Mouse (Mus musculus): ENCODE data around the gene Fubp1. TPM values are rescaled to one million over a fixed set of nuclear protein-coding genes. Genes with fewer than 3 reads are reported as not detected.

Fubp1 gene
- polyA plus RNA-seq, 1 experiment: 49.4 TPM

DNA sequence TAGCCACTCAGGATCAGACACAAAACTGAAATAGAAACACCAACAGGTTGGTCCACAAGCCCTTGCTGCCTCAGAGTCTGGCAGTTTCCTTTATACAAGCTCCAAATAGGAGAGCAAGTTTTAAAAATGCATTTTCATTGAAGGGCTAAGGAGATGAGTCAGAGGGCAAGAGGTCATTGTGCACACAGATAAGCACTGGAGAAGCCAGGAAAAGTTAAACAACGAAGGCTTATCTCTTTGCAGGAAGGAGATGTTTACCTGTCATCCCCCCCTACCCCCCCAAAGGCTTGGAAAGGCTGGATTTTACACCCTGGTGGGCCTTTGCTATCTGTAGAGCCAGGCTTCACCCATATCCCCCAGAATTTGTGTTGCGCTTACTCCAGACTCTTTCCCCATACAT, 39.0 kb upstream of the Fubp1 start:
- H3K27ac ChIP-seq (ENCODE audit: insufficient read depth, low read depth, low read length): no peak overlapping the region
- H3K4me1 ChIP-seq (ENCODE audit: control insufficient read depth, insufficient read depth, low read length): no peaks in the 10 kb centered on the region; the same call in 1 of the 2 replicates
- no peak for TF ChIP-seq POLR2A (IDR thresholded peaks at IDR 0.05; ENCODE audit: borderline replicate concordance, low read depth, low read length)

DNA sequence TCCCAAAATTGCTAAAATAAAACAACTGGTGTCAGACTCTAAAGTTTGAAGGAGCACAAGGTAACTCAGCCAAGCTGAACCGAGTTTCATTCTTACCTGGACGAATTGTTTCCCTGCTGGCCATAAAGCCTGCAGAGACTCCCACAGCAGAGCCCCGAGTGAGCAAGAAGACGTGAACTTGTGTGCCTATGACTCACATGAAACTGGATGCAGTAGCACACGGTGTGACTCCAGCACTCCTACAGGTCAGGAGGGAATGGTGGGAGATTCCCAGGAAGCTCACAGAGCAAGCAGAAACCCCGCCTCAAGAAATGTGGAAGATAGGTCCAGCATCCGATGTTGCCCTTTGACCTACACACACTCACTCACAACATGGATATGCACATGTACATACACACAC, 38.4 kb upstream of the Fubp1 start:
- TF ChIP-seq POLR2A (IDR thresholded peaks at IDR 0.05; ENCODE audit: borderline replicate concordance, low read depth, low read length) (no peak), CTCF (IDR thresholded peaks at IDR 0.05; ENCODE audit: low read depth, low read length) (no peak)
- H3K4me1 ChIP-seq (ENCODE audit: control insufficient read depth, insufficient read depth, low read length): no peaks in the 10 kb centered on the region; the same call in 1 of the 2 replicates
- H3K27ac ChIP-seq (ENCODE audit: insufficient read depth, low read depth, low read length): no peak overlapping the region
- H3K4me3 ChIP-seq (ENCODE audit: insufficient read depth, low read length): no peak overlapping the region

More for the DNA sequence above, 39.0 kb upstream of the Fubp1 start:
- H3K4me3 ChIP-seq (ENCODE audit: insufficient read depth, low read length): no peak overlapping the region

DNA sequence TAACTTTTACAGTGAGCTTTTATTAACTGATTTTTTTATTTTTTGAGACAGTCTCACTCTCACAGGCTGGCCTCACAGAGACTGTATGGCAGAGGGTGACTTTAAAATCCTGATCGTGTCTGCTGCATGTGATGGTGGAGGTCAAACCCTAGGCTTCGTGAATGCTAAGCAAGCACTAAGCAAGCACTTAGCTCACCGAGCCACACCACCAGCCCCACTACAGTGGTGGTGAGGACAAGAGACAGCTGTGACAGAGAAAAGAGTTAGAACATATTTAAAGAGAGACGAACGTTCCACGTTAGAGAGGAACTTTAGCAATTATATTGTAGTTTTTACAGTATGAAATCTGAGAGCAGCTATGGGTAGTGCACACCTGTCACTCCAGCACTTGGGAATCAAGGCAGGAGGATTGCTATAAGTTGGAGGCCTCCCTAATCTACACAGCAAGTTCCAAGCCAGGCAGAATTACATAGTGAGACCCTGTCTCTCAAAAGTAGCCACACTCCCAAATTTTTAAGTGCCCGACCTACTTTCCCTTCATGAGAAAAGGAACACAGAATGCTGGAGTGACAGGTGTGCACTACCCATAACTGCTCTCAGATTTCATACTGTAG, 37.8 kb upstream of the Fubp1 start:
- Histone ChIP-seq H3K27ac (ENCODE audit: insufficient read depth, low read depth, low read length) (no peak overlapping the region), H3K4me1 (ENCODE audit: control insufficient read depth, insufficient read depth, low read length) (no peaks in the 10 kb centered on the region; the same call in 1 of the 2 replicates), H3K4me3 (ENCODE audit: insufficient read depth, low read length) (no peak overlapping the region)
- TF ChIP-seq CTCF (IDR thresholded peaks at IDR 0.05; ENCODE audit: low read depth, low read length): no peak
- TF ChIP-seq POLR2A (IDR thresholded peaks at IDR 0.05; ENCODE audit: borderline replicate concordance, low read depth, low read length): no peak

DNA sequence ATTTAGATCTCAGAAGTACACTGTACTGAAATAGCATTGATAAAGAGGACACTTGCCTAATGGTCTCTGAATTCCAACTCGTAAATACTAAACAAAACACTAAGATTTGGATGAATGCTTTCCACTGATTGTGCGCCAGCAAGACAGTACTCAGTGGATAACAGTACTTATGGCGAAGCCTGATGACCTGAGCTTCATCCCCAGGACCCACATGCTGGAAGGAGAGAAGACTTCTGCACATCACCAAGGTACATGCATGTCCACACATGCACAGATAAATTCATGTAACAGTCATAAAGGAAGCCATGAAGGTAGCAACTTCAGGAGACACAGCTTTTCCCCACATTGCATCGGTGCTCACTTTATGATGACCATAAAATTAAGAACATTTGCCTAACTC, 31.4 kb upstream of the Fubp1 start:
- H3K27ac ChIP-seq (ENCODE audit: insufficient read depth, low read depth, low read length): no peak overlapping the region
- no peak overlapping the region for H3K4me3 ChIP-seq (ENCODE audit: insufficient read depth, low read length)
- no peaks in the 10 kb centered on the region for H3K4me1 ChIP-seq (ENCODE audit: control insufficient read depth, insufficient read depth, low read length)
- TF ChIP-seq CTCF (IDR thresholded peaks at IDR 0.05; ENCODE audit: low read depth, low read length): no peak
- TF ChIP-seq POLR2A (IDR thresholded peaks at IDR 0.05; ENCODE audit: borderline replicate concordance, low read depth, low read length): no peak

DNA sequence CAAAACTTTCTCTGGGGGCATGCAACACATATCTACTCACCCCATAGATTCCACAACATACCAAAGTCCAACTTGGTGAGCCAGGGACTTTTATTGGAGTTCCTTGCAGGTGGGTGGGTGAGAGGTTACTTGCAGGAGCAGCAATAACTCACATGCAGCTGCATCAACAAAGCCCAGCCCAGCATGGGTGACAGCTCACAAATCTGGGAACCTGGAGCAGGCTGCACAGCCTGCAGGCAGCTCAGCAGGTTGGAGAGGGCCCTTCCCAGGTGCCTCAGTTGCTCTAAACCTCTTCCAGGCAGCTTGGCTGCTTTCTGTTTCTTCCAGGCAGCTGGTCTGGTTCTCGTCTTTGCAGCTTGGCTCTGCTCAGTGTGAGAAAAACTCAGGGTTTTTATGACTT, 30.9 kb upstream of the Fubp1 start:
- no peak overlapping the region for H3K4me3 ChIP-seq (ENCODE audit: insufficient read depth, low read length)
- no peak for TF ChIP-seq POLR2A (IDR thresholded peaks at IDR 0.05; ENCODE audit: borderline replicate concordance, low read depth, low read length)
- TF ChIP-seq CTCF (IDR thresholded peaks at IDR 0.05; ENCODE audit: low read depth, low read length): no peak
- no peak overlapping the region for H3K27ac ChIP-seq (ENCODE audit: insufficient read depth, low read depth, low read length)
- no peaks in the 10 kb centered on the region for H3K4me1 ChIP-seq (ENCODE audit: control insufficient read depth, insufficient read depth, low read length)

DNA sequence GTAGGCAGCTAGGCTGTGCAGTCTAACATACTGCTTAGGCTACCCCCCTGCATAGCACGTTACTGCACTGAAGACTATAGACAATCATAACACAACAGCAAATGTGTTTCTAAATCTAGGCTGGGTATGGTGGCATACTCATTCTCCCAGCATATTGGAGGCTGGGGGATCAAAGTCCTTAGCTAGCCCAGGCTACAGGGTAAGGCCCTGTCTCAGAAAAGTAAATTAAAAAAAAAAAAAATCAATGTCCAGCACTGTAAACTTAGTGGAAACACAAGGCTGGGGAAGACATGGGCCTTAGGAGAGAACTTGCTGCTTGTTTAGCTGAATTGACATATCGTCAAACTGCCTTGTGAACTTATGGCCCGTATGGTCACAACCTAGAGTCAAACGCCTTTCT, 29.6 kb upstream of the Fubp1 start:
- H3K4me3 ChIP-seq (ENCODE audit: insufficient read depth, low read length): no peak overlapping the region
- TF ChIP-seq POLR2A (IDR thresholded peaks at IDR 0.05; ENCODE audit: borderline replicate concordance, low read depth, low read length) (no peak), CTCF (IDR thresholded peaks at IDR 0.05; ENCODE audit: low read depth, low read length) (no peak)
- H3K27ac ChIP-seq (ENCODE audit: insufficient read depth, low read depth, low read length): no peak overlapping the region
- H3K4me1 ChIP-seq (ENCODE audit: control insufficient read depth, insufficient read depth, low read length): peaks cover 2% of the 10 kb centered on the region; the same call in 1 of the 2 replicates

DNA sequence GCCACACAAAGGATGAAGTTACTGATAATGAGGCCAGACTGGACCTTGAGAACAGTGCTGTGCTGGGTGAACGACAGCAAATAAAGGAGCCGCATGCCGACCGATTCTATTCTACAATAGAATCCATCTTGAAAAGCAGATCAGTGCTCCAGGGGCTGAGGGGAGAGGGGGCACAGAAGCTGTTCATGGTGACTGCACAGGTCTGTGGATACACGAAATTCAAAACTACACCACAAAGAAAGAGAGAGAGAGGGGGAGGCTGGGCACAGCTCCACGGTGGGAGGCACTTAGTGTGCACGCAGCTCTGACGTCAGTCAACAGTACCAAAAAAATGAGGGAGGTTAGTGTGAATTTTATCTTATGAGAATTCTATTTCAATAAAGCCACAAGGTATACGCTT, 26.7 kb upstream of the Fubp1 start:
- no peak overlapping the region for H3K27ac ChIP-seq (ENCODE audit: insufficient read depth, low read depth, low read length)
- TF ChIP-seq POLR2A (IDR thresholded peaks at IDR 0.05; ENCODE audit: borderline replicate concordance, low read depth, low read length) (no peak), CTCF (IDR thresholded peaks at IDR 0.05; ENCODE audit: low read depth, low read length) (no peak)
- H3K4me1 ChIP-seq (ENCODE audit: control insufficient read depth, insufficient read depth, low read length): peaks cover 15% of the 10 kb centered on the region
- no peak overlapping the region for H3K4me3 ChIP-seq (ENCODE audit: insufficient read depth, low read length)

DNA sequence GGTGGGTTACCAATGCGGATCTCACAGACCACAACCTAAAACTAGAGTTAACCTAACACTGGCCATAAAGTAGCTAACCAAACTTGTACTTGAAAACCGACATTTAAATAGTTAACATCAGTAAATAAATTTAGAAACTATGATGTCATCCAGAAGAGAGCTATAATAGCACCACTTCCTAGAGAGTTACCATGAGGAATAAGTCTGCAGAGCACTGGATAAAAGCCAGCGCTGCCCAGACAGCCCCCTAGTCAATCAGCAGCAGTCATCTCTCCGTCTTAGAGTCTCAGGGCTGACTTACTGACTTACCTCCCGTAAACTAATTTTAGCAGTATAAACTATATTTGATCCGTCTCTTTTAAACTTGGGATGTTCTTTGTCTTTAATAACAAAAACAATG, 24.1 kb upstream of the Fubp1 start:
- TF ChIP-seq CTCF (IDR thresholded peaks at IDR 0.05; ENCODE audit: low read depth, low read length) (no peak), POLR2A (IDR thresholded peaks at IDR 0.05; ENCODE audit: borderline replicate concordance, low read depth, low read length) (no peak)
- Histone ChIP-seq H3K4me3 (ENCODE audit: insufficient read depth, low read length) (no peak overlapping the region), H3K27ac (ENCODE audit: insufficient read depth, low read depth, low read length) (no peak overlapping the region), H3K4me1 (ENCODE audit: control insufficient read depth, insufficient read depth, low read length) (peaks cover 25% of the 10 kb centered on the region)

DNA sequence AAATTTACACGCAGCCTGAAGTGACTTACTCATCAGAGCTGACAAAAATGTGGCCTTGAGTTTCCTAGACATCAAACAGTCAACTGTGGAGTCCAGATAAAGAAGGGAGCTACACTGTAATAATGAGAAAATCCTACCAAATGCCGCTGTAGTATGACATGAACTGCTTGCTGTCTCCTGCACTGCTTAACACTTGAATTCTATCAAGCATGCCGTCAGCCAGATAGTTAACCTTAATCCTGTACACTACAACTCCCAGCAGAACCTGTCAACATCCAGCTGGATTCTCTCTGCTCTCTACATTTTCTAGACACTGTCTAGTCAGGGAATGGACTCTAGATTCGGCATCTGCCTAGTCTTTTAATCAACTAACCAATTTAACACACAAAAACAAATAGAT, 20.9 kb upstream of the Fubp1 start:
- H3K4me3 ChIP-seq (ENCODE audit: insufficient read depth, low read length): no peak overlapping the region
- H3K27ac ChIP-seq (ENCODE audit: insufficient read depth, low read depth, low read length): no peak overlapping the region
- H3K4me1 ChIP-seq (ENCODE audit: control insufficient read depth, insufficient read depth, low read length): peaks cover 27% of the 10 kb centered on the region
- TF ChIP-seq POLR2A (IDR thresholded peaks at IDR 0.05; ENCODE audit: borderline replicate concordance, low read depth, low read length): no peak
- no peak for TF ChIP-seq CTCF (IDR thresholded peaks at IDR 0.05; ENCODE audit: low read depth, low read length)

DNA sequence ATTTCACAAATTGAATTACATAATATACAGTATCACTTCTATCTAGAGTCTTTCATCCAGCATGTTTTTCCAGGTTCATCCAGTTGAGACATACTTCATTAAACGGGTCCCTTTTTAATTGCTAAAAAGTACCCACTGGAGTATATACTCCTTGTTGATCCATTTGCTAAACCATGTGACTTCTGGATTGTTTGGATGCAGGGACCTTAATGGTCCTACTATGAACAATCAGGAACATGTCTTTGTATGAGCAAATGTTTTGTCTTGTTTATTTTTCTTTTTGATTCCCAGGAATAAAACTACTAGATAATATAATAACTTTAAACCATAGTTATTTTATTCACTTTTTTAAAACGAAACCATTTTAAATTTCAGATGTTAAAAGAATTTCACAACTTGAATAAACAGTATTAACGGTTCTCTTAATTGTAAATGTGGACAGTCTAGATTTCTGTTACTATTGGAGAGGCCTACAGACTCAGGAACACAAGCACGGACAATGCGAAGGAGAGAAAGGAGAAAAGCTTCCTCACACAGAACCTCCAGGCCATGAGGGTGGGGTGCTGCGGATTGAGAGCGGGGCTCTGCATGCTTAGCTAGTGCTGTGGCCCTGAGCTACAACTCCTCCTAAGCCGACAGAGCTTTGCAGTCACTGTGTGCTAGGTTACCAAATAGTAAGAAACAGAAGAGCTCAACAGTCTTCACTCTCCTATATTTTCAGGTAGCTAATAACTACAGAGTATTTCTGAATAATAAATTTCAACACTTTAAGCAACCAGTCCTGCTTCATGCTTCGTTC, 19.3 kb upstream of the Fubp1 start:
- H3K27ac ChIP-seq (ENCODE audit: insufficient read depth, low read depth, low read length): no peak overlapping the region
- no peak for TF ChIP-seq CTCF (IDR thresholded peaks at IDR 0.05; ENCODE audit: low read depth, low read length)
- TF ChIP-seq POLR2A (IDR thresholded peaks at IDR 0.05; ENCODE audit: borderline replicate concordance, low read depth, low read length): no peak
- peaks cover 25% of the 10 kb centered on the region for H3K4me1 ChIP-seq (ENCODE audit: control insufficient read depth, insufficient read depth, low read length)
- H3K4me3 ChIP-seq (ENCODE audit: insufficient read depth, low read length): 0 out of 2 replicates have a peak overlapping the region, but pooled peaks have one; percentile 10
